Mouse (Mus musculus): Measurements from ENCODE around the gene Stard10. TPM values are rescaled to one million over a fixed set of nuclear protein-coding genes. Genes with fewer than 3 reads are reported as not detected.

The Stard10 gene
- polyA plus RNA-seq, 1 experiment from 2014 or later: 7.0 TPM

GRCm38 (mm10) chr7:101296252-101297022 lies 20.4 kb upstream of the Stard10 start:
- ATAC-seq (ENCODE audit: insufficient read depth, low FRiP score, low TSS enrichment): peak; percentile 80
- Histone ChIP-seq H3K27ac (ENCODE audit: low read depth, low read length) (no peak overlapping the region), H3K36me3 (ENCODE audit: control insufficient read depth, insufficient read depth, low read length) (no peaks in the 10 kb centered on the region), H3K27me3 (ENCODE audit: control insufficient read depth, insufficient read depth, low read length) (peaks cover 8% of the 10 kb centered on the region; the same call in 1 of the 2 replicates), H3K9ac (ENCODE audit: low read length) (peak overlapping the region; percentile 54), H3K9me3 (ENCODE audit: control insufficient read depth, low read length) (no peaks in the 10 kb centered on the region), H3K4me1 (ENCODE audit: control insufficient read depth, insufficient read depth, low read length) (peaks cover 10% of the 10 kb centered on the region), H3K4me3 (ENCODE audit: low read depth, low read length) (peak overlapping the region; percentile 25), H3K4me2 (ENCODE audit: low read depth) (peak overlapping the region; percentile 50)
- DNase-seq (ENCODE audit: low spot score): peak; percentile 89
- 10% methylated on average over 35 of the region's 35 CpGs for WGBS

- Histone ChIP-seq H3K9ac (ENCODE audit: low read length) (peak overlapping the region; percentile 54), H3K27me3 (ENCODE audit: control insufficient read depth, insufficient read depth, low read length) (peaks cover 8% of the 10 kb centered on the region; the same call in 1 of the 2 replicates), H3K4me2 (ENCODE audit: low read depth) (peak overlapping the region; percentile 50), H3K4me1 (ENCODE audit: control insufficient read depth, insufficient read depth, low read length) (peaks cover 10% of the 10 kb centered on the region), H3K4me3 (ENCODE audit: low read depth, low read length) (peak overlapping the region; percentile 25), H3K36me3 (ENCODE audit: control insufficient read depth, insufficient read depth, low read length) (no peaks in the 10 kb centered on the region), H3K27ac (ENCODE audit: low read depth, low read length) (no peak overlapping the region), H3K9me3 (ENCODE audit: control insufficient read depth, low read length) (no peaks in the 10 kb centered on the region)
- DNase-seq (ENCODE audit: low spot score): no peak
- WGBS: 24% methylated on average over 8 of the region's 8 CpGs
- ATAC-seq (ENCODE audit: insufficient read depth, low FRiP score, low TSS enrichment): no peak; the same call in 1 of the 2 replicates
Measured at GRCm38 (mm10) chr7:101297023-101297405, 19.9 kb upstream of the Stard10 start.

GRCm38 (mm10) chr7:101298375-101298774 lies 18.5 kb upstream of the Stard10 start:
- no peak overlapping the region for H3K27ac ChIP-seq (ENCODE audit: low read depth, low read length)
- DNase-seq (ENCODE audit: low spot score) (no peak), ATAC-seq (ENCODE audit: insufficient read depth, low FRiP score, low TSS enrichment) (no peak)
- no peak overlapping the region for H3K9ac ChIP-seq (ENCODE audit: low read length)
- peaks cover 8% of the 10 kb centered on the region; the same call in 1 of the 2 replicates for H3K27me3 ChIP-seq (ENCODE audit: control insufficient read depth, insufficient read depth, low read length)
- 84% methylated on average over 3 of the region's 3 CpGs for WGBS
- H3K4me1 ChIP-seq (ENCODE audit: control insufficient read depth, insufficient read depth, low read length): peaks cover 7% of the 10 kb centered on the region
- no peaks in the 10 kb centered on the region for H3K9me3 ChIP-seq (ENCODE audit: control insufficient read depth, low read length)
- H3K4me3 ChIP-seq (ENCODE audit: low read depth, low read length): no peak overlapping the region
- no peak overlapping the region for H3K4me2 ChIP-seq (ENCODE audit: low read depth)
- H3K36me3 ChIP-seq (ENCODE audit: control insufficient read depth, insufficient read depth, low read length): no peaks in the 10 kb centered on the region

GRCm38 (mm10) chr7:101301361-101301880 lies 15.5 kb upstream of the Stard10 start:
- under 1% methylated on average over 30 of the region's 30 CpGs for WGBS
- Histone ChIP-seq H3K27me3 (ENCODE audit: control insufficient read depth, insufficient read depth, low read length) (peaks cover 8% of the 10 kb centered on the region; the same call in 1 of the 2 replicates), H3K9ac (ENCODE audit: low read length) (peak overlapping the region; percentile 45), H3K36me3 (ENCODE audit: control insufficient read depth, insufficient read depth, low read length) (no peaks in the 10 kb centered on the region), H3K4me1 (ENCODE audit: control insufficient read depth, insufficient read depth, low read length) (peaks cover 7% of the 10 kb centered on the region), H3K4me3 (ENCODE audit: low read depth, low read length) (peak overlapping the region; percentile 55), H3K9me3 (ENCODE audit: control insufficient read depth, low read length) (no peaks in the 10 kb centered on the region), H3K4me2 (ENCODE audit: low read depth) (peak overlapping the region; percentile 86), H3K27ac (ENCODE audit: low read depth, low read length) (no peak overlapping the region)
- DNase-seq (ENCODE audit: low spot score): no peak
- ATAC-seq (ENCODE audit: insufficient read depth, low FRiP score, low TSS enrichment): peak; percentile 63; the same call in 1 of the 2 replicates

GRCm38 (mm10) chr7:101301881-101302456 lies 14.9 kb upstream of the Stard10 start, which contains the start of gene Atg16l2:
Gene Atg16l2, minus strand, starts transcription at chr7:101302251.
- ATAC-seq (ENCODE audit: insufficient read depth, low FRiP score, low TSS enrichment) (peak; percentile 96), DNase-seq (ENCODE audit: low spot score) (peak; percentile 95)
- peaks cover 5% of the 10 kb centered on the region for H3K4me1 ChIP-seq (ENCODE audit: control insufficient read depth, insufficient read depth, low read length)
- H3K27ac ChIP-seq (ENCODE audit: low read depth, low read length): no peak within 1 kb of the TSS
- H3K9me3 ChIP-seq (ENCODE audit: control insufficient read depth, low read length): no peaks in the 10 kb centered on the region
- peaks cover 5% of the 10 kb centered on the region; the same call in 1 of the 2 replicates for H3K27me3 ChIP-seq (ENCODE audit: control insufficient read depth, insufficient read depth, low read length)
- peak within 1 kb of the TSS; percentile 55 for H3K4me3 ChIP-seq (ENCODE audit: low read depth, low read length)
- peak within 1 kb of the TSS; percentile 86 for H3K4me2 ChIP-seq (ENCODE audit: low read depth)
- peak within 1 kb of the TSS; percentile 45 for H3K9ac ChIP-seq (ENCODE audit: low read length)
- no peaks in the 10 kb centered on the region for H3K36me3 ChIP-seq (ENCODE audit: control insufficient read depth, insufficient read depth, low read length)
- WGBS: under 1% methylated on average over 34 of the region's 39 CpGs

GRCm38 (mm10) chr7:101302691-101303090 lies 14.2 kb upstream of the Stard10 start:
- peaks cover 2% of the 10 kb centered on the region; the same call in 1 of the 2 replicates for H3K27me3 ChIP-seq (ENCODE audit: control insufficient read depth, insufficient read depth, low read length)
- no peak overlapping the region for H3K27ac ChIP-seq (ENCODE audit: low read depth, low read length)
- no peaks in the 10 kb centered on the region for H3K36me3 ChIP-seq (ENCODE audit: control insufficient read depth, insufficient read depth, low read length)
- peaks cover 3% of the 10 kb centered on the region; the same call in 1 of the 2 replicates for H3K4me1 ChIP-seq (ENCODE audit: control insufficient read depth, insufficient read depth, low read length)
- H3K9ac ChIP-seq (ENCODE audit: low read length): peak overlapping the region; percentile 45; the same call in 1 of the 2 replicates
- H3K4me3 ChIP-seq (ENCODE audit: low read depth, low read length): peak overlapping the region; percentile 55
- H3K4me2 ChIP-seq (ENCODE audit: low read depth): peak overlapping the region; percentile 86
- 18% methylated on average over 7 of the region's 7 CpGs for WGBS
- DNase-seq (ENCODE audit: low spot score) (no peak), ATAC-seq (ENCODE audit: insufficient read depth, low FRiP score, low TSS enrichment) (no peak)
- H3K9me3 ChIP-seq (ENCODE audit: control insufficient read depth, low read length): no peaks in the 10 kb centered on the region

GRCm38 (mm10) chr7:101306841-101307240 lies 10.0 kb upstream of the Stard10 start:
- 51% methylated on average over 2 of the region's 2 CpGs for WGBS
- H3K4me3 ChIP-seq (ENCODE audit: low read depth, low read length): no peak overlapping the region
- ATAC-seq (ENCODE audit: insufficient read depth, low FRiP score, low TSS enrichment): no peak

GRCm38 (mm10) chr7:101309985-101310326 lies 6.9 kb upstream of the Stard10 start:
- ATAC-seq (ENCODE audit: insufficient read depth, low FRiP score, low TSS enrichment): 0 out of 2 replicates have a peak, but pooled peaks have one; percentile 22

More at GRCm38 (mm10) chr7:101306841-101307240, 10.0 kb upstream of the Stard10 start:
- H3K36me3 ChIP-seq (ENCODE audit: control insufficient read depth, insufficient read depth, low read length): no peaks in the 10 kb centered on the region
- H3K9ac ChIP-seq (ENCODE audit: low read length): no peak overlapping the region
- H3K4me1 ChIP-seq (ENCODE audit: control insufficient read depth, insufficient read depth, low read length): no peaks in the 10 kb centered on the region
- H3K9me3 ChIP-seq (ENCODE audit: control insufficient read depth, low read length): no peaks in the 10 kb centered on the region
- H3K27me3 ChIP-seq (ENCODE audit: control insufficient read depth, insufficient read depth, low read length): no peaks in the 10 kb centered on the region
- DNase-seq (ENCODE audit: low spot score): no peak
- H3K4me2 ChIP-seq (ENCODE audit: low read depth): no peak overlapping the region
- no peak overlapping the region for H3K27ac ChIP-seq (ENCODE audit: low read depth, low read length)

More at GRCm38 (mm10) chr7:101309985-101310326, 6.9 kb upstream of the Stard10 start:
- WGBS: 46% methylated on average over 5 of the region's 5 CpGs
- H3K9ac ChIP-seq (ENCODE audit: low read length): peak overlapping the region; percentile 71
- no peaks in the 10 kb centered on the region for H3K4me1 ChIP-seq (ENCODE audit: control insufficient read depth, insufficient read depth, low read length)
- no peaks in the 10 kb centered on the region for H3K36me3 ChIP-seq (ENCODE audit: control insufficient read depth, insufficient read depth, low read length)
- H3K27me3 ChIP-seq (ENCODE audit: control insufficient read depth, insufficient read depth, low read length): no peaks in the 10 kb centered on the region
- peak overlapping the region; percentile 47 for H3K4me3 ChIP-seq (ENCODE audit: low read depth, low read length)
- no peak overlapping the region for H3K27ac ChIP-seq (ENCODE audit: low read depth, low read length)
- DNase-seq (ENCODE audit: low spot score): no peak
- no peaks in the 10 kb centered on the region for H3K9me3 ChIP-seq (ENCODE audit: control insufficient read depth, low read length)
- H3K4me2 ChIP-seq (ENCODE audit: low read depth): peak overlapping the region; percentile 56
